Mouse (Mus musculus) heart, embryonic 15.5 days (tissue): ENCODE data around the gene Dcaf12. TPM values are rescaled to one million over a fixed set of nuclear protein-coding genes. Genes with fewer than 3 reads are reported as not detected.

Experiments
- ATAC-seq: fragments of 200-750 bp; cut with Nextera tagmentation; replicated peaks from 2 replicates; pipeline ENCODE4 v1.8.0; 2017; ENCODE audit warnings: low read depth, moderate TSS enrichment; ENCODE audit not compliant: insufficient number of reproducible peaks, insufficient read depth, low FRiP score
- H3K27ac ChIP-seq: fragments of 300-500 bp; sonication (generic); 2 replicates; pipeline ENCODE4 v1.5.1; 2015; ENCODE audit warnings: mild to moderate bottlenecking, inconsistent platforms
- H3K27me3 ChIP-seq: fragments of 300-500 bp; sonication (generic); 2 replicates; pipeline ENCODE4 v1.6.1; 2015; ENCODE audit warnings: inconsistent platforms
- H3K36me3 ChIP-seq: fragments of 300-500 bp; sonication (generic); 2 replicates; pipeline ENCODE4 v1.6.1; 2015; ENCODE audit warnings: mild to moderate bottlenecking, inconsistent platforms
- H3K4me1 ChIP-seq: fragments of 300-500 bp; sonication (generic); replicated peaks from 2 replicates; pipeline ENCODE4 v1.6.1; 2015; ENCODE audit warnings: inconsistent platforms
- H3K4me2 ChIP-seq: fragments of 300-500 bp; sonication (generic); 2 replicates; pipeline ENCODE4 v1.6.1; 2015; ENCODE audit warnings: inconsistent platforms, mild to moderate bottlenecking, moderate library complexity
- H3K4me3 ChIP-seq: fragments of 300-500 bp; sonication (generic); 2 replicates; pipeline ENCODE4 v1.5.1; 2015; ENCODE audit warnings: mild to moderate bottlenecking, inconsistent platforms
- H3K9ac ChIP-seq: fragments of 300-500 bp; sonication (generic); 2 replicates; pipeline ENCODE4 v1.6.1; 2015; ENCODE audit warnings: mild to moderate bottlenecking, inconsistent platforms
- H3K9me3 ChIP-seq: fragments of 300-500 bp; sonication (generic); replicated peaks from 2 replicates; pipeline ENCODE4 v1.6.1; 2016; ENCODE audit warnings: inconsistent platforms
- WGBS: fragments of 180-500 bp; shearing (Covaris S2); methylation state at CpG from one replicate; pipeline ENCODE4 v1.1.7; 2015; ENCODE audit warnings: mixed read lengths; 5-methylcytosine and 5-hydroxymethylcytosine counted together
- polyA plus RNA-seq: library from polyadenylated mRNA; unstranded; fragments of >200 nt; fragmentation: Nextera tagmentation; extraction: Ambion mirVana; gene quantifications from 2 replicates; pipeline ENCODE4 v1.2.1, GENCODE M21; 2015

Gene Dcaf12
- polyA plus RNA-seq, 1 experiment from 2014 or later = 50.2 TPM

- Histone ChIP-seq H3K36me3 (no peaks in the 10 kb centered on the region), H3K9me3 (no peaks in the 10 kb centered on the region), H3K27ac (no peak overlapping the region), H3K4me2 (no peak overlapping the region), H3K27me3 (no peaks in the 10 kb centered on the region), H3K4me3 (no peak overlapping the region), H3K9ac (no peak overlapping the region), H3K4me1 (no peaks in the 10 kb centered on the region)
- ATAC-seq = no peak
- 81% methylated on average over 11 of the region's 11 CpGs for WGBS
Measured at GRCm38 (mm10) chr4:41340912-41341550, 26.3 kb upstream of the Dcaf12 start.

GRCm38 (mm10) chr4:41336546-41336945, 21.9 kb upstream of the Dcaf12 start:
- no peaks in the 10 kb centered on the region for H3K27me3 ChIP-seq
- no peak for ATAC-seq
- H3K4me1 ChIP-seq = no peaks in the 10 kb centered on the region

GRCm38 (mm10) chr4:41331698-41332421, 17.2 kb upstream of the Dcaf12 start:
- Histone ChIP-seq H3K36me3 (no peaks in the 10 kb centered on the region), H3K27me3 (no peaks in the 10 kb centered on the region), H3K4me2 (no peak overlapping the region), H3K9ac (no peak overlapping the region), H3K27ac (no peak overlapping the region), H3K4me3 (no peak overlapping the region), H3K9me3 (no peaks in the 10 kb centered on the region), H3K4me1 (no peaks in the 10 kb centered on the region)
- no peak for ATAC-seq
- 84% methylated on average over 9 of the region's 9 CpGs for WGBS

More at GRCm38 (mm10) chr4:41336546-41336945, 21.9 kb upstream of the Dcaf12 start:
- no peaks in the 10 kb centered on the region for H3K36me3 ChIP-seq
- no peak overlapping the region for H3K4me3 ChIP-seq
- no peak overlapping the region for H3K27ac ChIP-seq
- no peak overlapping the region for H3K9ac ChIP-seq
- no peaks in the 10 kb centered on the region for H3K9me3 ChIP-seq
- no peak overlapping the region for H3K4me2 ChIP-seq

GRCm38 (mm10) chr4:41331085-41331484, 16.4 kb upstream of the Dcaf12 start:
- ATAC-seq = no peak
- WGBS = 64% methylated on average over 3 of the region's 3 CpGs

GRCm38 (mm10) chr4:41329481-41329880, 14.8 kb upstream of the Dcaf12 start:
- Histone ChIP-seq H3K36me3 (no peaks in the 10 kb centered on the region), H3K4me3 (no peak overlapping the region), H3K4me2 (no peak overlapping the region), H3K9ac (no peak overlapping the region), H3K27ac (no peak overlapping the region), H3K9me3 (no peaks in the 10 kb centered on the region), H3K4me1 (no peaks in the 10 kb centered on the region), H3K27me3 (no peaks in the 10 kb centered on the region)
- 63% methylated on average over 4 of the region's 4 CpGs for WGBS
- no peak for ATAC-seq

More at GRCm38 (mm10) chr4:41331085-41331484, 16.4 kb upstream of the Dcaf12 start:
- no peaks in the 10 kb centered on the region for H3K36me3 ChIP-seq
- no peak overlapping the region for H3K9ac ChIP-seq
- H3K4me2 ChIP-seq = no peak overlapping the region
- no peaks in the 10 kb centered on the region for H3K27me3 ChIP-seq
- no peak overlapping the region for H3K27ac ChIP-seq
- H3K4me3 ChIP-seq = no peak overlapping the region
- no peaks in the 10 kb centered on the region for H3K9me3 ChIP-seq
- no peaks in the 10 kb centered on the region for H3K4me1 ChIP-seq

DNA sequence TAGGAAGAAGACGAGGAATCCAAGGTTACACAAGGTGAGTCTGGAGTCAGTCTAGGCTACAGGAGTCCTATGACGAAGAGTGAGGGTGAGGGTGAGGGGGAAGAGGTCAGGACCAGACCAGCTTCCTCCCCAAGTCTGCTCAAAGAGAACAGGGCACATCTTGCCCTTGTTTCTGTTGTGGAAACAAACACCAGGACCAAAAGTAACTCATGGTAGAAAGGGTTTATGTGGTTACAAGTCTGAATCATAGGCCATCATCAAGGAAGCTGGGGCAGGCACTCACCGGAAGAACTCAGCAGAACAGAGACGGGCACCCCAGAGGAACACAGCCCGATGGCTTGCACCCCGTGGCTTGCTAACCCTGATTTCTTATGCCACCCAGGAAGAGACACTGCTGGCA, 12.2 kb upstream of the Dcaf12 start:
- Histone ChIP-seq H3K4me2 (no peak overlapping the region), H3K9me3 (no peaks in the 10 kb centered on the region), H3K27me3 (no peaks in the 10 kb centered on the region), H3K9ac (no peak overlapping the region), H3K36me3 (no peaks in the 10 kb centered on the region), H3K27ac (no peak overlapping the region), H3K4me1 (no peaks in the 10 kb centered on the region), H3K4me3 (no peak overlapping the region)
- 83% methylated on average over 6 of the region's 6 CpGs for WGBS
- ATAC-seq = no peak

DNA sequence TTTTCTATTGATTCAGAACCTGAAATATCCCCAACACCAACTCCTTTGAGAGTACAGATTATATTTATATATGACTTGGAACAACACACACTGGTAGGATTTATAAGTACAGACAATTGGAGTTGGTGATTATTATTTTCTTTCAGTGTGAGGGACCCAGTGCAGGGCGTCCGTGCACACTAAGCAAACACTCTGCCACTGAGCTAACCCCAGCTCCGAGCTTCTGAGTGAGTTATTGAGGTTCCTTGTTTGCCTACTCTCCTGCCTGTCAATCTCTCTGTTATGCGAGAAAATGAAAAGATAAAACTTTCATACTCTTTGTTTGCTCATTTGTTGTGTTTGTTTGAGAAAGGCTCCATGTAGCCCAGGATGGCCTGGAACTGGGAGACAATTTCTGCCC, 6.3 kb upstream of the Dcaf12 start:
- Histone ChIP-seq H3K36me3 (no peaks in the 10 kb centered on the region), H3K9ac (no peak overlapping the region), H3K4me3 (no peak overlapping the region), H3K9me3 (no peaks in the 10 kb centered on the region), H3K27ac (no peak overlapping the region), H3K4me1 (no peaks in the 10 kb centered on the region), H3K4me2 (no peak overlapping the region), H3K27me3 (no peaks in the 10 kb centered on the region)
- 73% methylated on average over 4 of the region's 4 CpGs for WGBS
- no peak for ATAC-seq

GRCm38 (mm10) chr4:41318267-41318666, 3.6 kb upstream of the Dcaf12 start:
- Histone ChIP-seq H3K27ac (no peak overlapping the region), H3K9me3 (no peaks in the 10 kb centered on the region), H3K27me3 (no peaks in the 10 kb centered on the region), H3K36me3 (no peaks in the 10 kb centered on the region), H3K4me1 (peaks cover 12% of the 10 kb centered on the region), H3K4me2 (no peak overlapping the region), H3K9ac (no peak overlapping the region), H3K4me3 (no peak overlapping the region)
- ATAC-seq = no peak
- WGBS = 73% methylated on average over 5 of the region's 5 CpGs

- Histone ChIP-seq H3K27me3 (no peaks in the 10 kb centered on the region), H3K36me3 (peaks cover 23% of the 10 kb centered on the region), H3K9ac (0 out of 2 replicates have a peak overlapping the region, but pooled peaks have one; percentile 38), H3K4me1 (peaks cover 21% of the 10 kb centered on the region), H3K9me3 (no peaks in the 10 kb centered on the region), H3K27ac (peak overlapping the region; percentile 98), H3K4me3 (peak overlapping the region; percentile 95), H3K4me2 (peak overlapping the region; percentile 73)
- WGBS = 42% methylated on average over 8 of the region's 8 CpGs
- ATAC-seq = no peak
Measured at GRCm38 (mm10) chr4:41315173-41315572, 484 bp upstream of the Dcaf12 start.

GRCm38 (mm10) chr4:41313722-41314121, 967 bp downstream of the Dcaf12 start:
- Histone ChIP-seq H3K27me3 (no peaks in the 10 kb centered on the region), H3K9me3 (no peaks in the 10 kb centered on the region), H3K9ac (peak overlapping the region; percentile 94), H3K4me1 (peaks cover 21% of the 10 kb centered on the region), H3K36me3 (peaks cover 38% of the 10 kb centered on the region), H3K4me2 (peak overlapping the region; percentile 73), H3K4me3 (peak overlapping the region; percentile 95), H3K27ac (peak overlapping the region; percentile 98)
- WGBS = 11% methylated on average over 14 of the region's 14 CpGs
- ATAC-seq = no peak

- no peak overlapping the region for H3K4me3 ChIP-seq
- WGBS = 86% methylated on average over 9 of the region's 9 CpGs
- ATAC-seq = no peak
- H3K36me3 ChIP-seq = peaks cover 54% of the 10 kb centered on the region
- H3K4me2 ChIP-seq = no peak overlapping the region
- H3K27ac ChIP-seq = no peak overlapping the region
- H3K4me1 ChIP-seq = peaks cover 21% of the 10 kb centered on the region
- H3K9ac ChIP-seq = no peak overlapping the region
- H3K9me3 ChIP-seq = no peaks in the 10 kb centered on the region
- no peaks in the 10 kb centered on the region for H3K27me3 ChIP-seq
Measured at GRCm38 (mm10) chr4:41310567-41311563, 3.8 kb downstream of the Dcaf12 start.
